Mouse (Mus musculus) heart, embryonic 10.5 days (tissue): ENCODE data around the gene Bicd2. TPM values are rescaled to one million over a fixed set of nuclear protein-coding genes. Genes with fewer than 3 reads are reported as not detected.

ENCODE experiments used
- DNase-seq: peaks from one replicate; pipeline ENCODE4 v3.0.0-alpha.2; 2017; ENCODE audit warnings: low spot score
- H3K27ac ChIP-seq: fragments of 300-500 bp; sonication (generic); 2 replicates; pipeline ENCODE4 v1.5.1; 2016; ENCODE audit warnings: mild to moderate bottlenecking
- H3K27me3 ChIP-seq: fragments of 300-500 bp; sonication (generic); 2 replicates; pipeline ENCODE4 v1.6.1; 2016; ENCODE audit warnings: mild to moderate bottlenecking; ENCODE audit not compliant: poor library complexity, insufficient read depth, severe bottlenecking
- H3K36me3 ChIP-seq: fragments of 300-500 bp; sonication (generic); 2 replicates; pipeline ENCODE4 v1.6.1; 2016; ENCODE audit warnings: mild to moderate bottlenecking, moderate library complexity
- H3K4me1 ChIP-seq: fragments of 300-500 bp; sonication (generic); 2 replicates; pipeline ENCODE4 v1.6.1; 2016; ENCODE audit warnings: mild to moderate bottlenecking
- H3K4me3 ChIP-seq: fragments of 300-500 bp; sonication (generic); 2 replicates; pipeline ENCODE4 v1.5.1; 2016; ENCODE audit warnings: mild to moderate bottlenecking, moderate library complexity
- H3K9me3 ChIP-seq: fragments of 300-500 bp; sonication (generic); 2 replicates; pipeline ENCODE4 v1.6.1; 2016; ENCODE audit warnings: mild to moderate bottlenecking, moderate library complexity
- WGBS: fragments of 180-500 bp; shearing (Covaris S2); methylation state at CpG from one replicate; pipeline ENCODE4 v1.1.7; 2016; 5-methylcytosine and 5-hydroxymethylcytosine counted together
- polyA plus RNA-seq: library from polyadenylated mRNA; unstranded; fragments of >200 nt; fragmentation: Nextera tagmentation; extraction: Ambion mirVana; gene quantifications from 2 replicates; pipeline ENCODE4 v1.2.1, GENCODE M21; 2016

Gene Bicd2
- polyA plus RNA-seq, 1 experiment from 2014 or later, result 37.5 TPM

- Histone ChIP-seq H3K4me1 (peaks cover 13% of the 10 kb centered on the region), H3K27ac (peak overlapping the region; percentile 64; the same call in 1 of the 2 replicates), H3K27me3 (no peaks in the 10 kb centered on the region), H3K4me3 (no peak overlapping the region), H3K9me3 (no peaks in the 10 kb centered on the region), H3K36me3 (peaks cover 52% of the 10 kb centered on the region)
- no peak for DNase-seq
- WGBS, result 51% methylated on average over 4 of the region's 4 CpGs
These were observed 94.8 kb downstream of the Bicd2 start for GRCm38 (mm10) chr13:49436170-49436569.

Other genes starting within 250 kb of the Bicd2 start
- gene Wnk2, start 193.6 kb upstream of the Bicd2 start, polyA plus RNA-seq, result 0.89 TPM in 2 replicates
- gene Ninj1, start 154.1 kb upstream of the Bicd2 start, polyA plus RNA-seq, result 51.3 and 55.3 TPM in 2 replicates
- 52.7 and 64.6 TPM in 2 replicates for gene Card19, start 125.5 kb upstream of the Bicd2 start, polyA plus RNA-seq
- gene Susd3, start 92.9 kb upstream of the Bicd2 start, polyA plus RNA-seq, result 0.41 and 1.1 TPM in 2 replicates
- 0.26 and 0.45 TPM in 2 replicates for gene Fgd3, start 21.3 kb upstream of the Bicd2 start, polyA plus RNA-seq
- 15.8 and 18.5 TPM in 2 replicates for gene Ippk, start 79.7 kb downstream of the Bicd2 start, polyA plus RNA-seq
- 0.68 and 0.90 TPM in 2 replicates for gene Tes3-ps, start 151.7 kb downstream of the Bicd2 start, polyA plus RNA-seq
- 0.63 and 0.84 TPM in 2 replicates for gene Ecm2, start 163.2 kb downstream of the Bicd2 start, polyA plus RNA-seq
- gene Aspn, start 202.9 kb downstream of the Bicd2 start, polyA plus RNA-seq, result 0.21 TPM in 2 replicates
- gene Omd, start 240.9 kb downstream of the Bicd2 start, polyA plus RNA-seq, result 0.65 and 1.0 TPM in 2 replicates